Mouse (Mus musculus) embryo, embryonic 10.5 days (tissue): ENCODE results near the gene Prrc2b.

Experiments
- DNase-seq: peaks from one replicate; pipeline ENCODE4 v3.0.0-alpha.2; 2015; ENCODE audit warnings: low spot score

Prrc2b gene

GRCm38 (mm10) chr2:32283986-32284385, 133.1 kb downstream of the Prrc2b start:
- DNase-seq = no peak
